Mouse (Mus musculus): ENCODE data around the gene Nupl1.

Nupl1 gene

GRCm38 (mm10) chr14:60250366-60250765 is 865 bp downstream of the Nupl1 start:
- in situ Hi-C loops (cut with MboI): loop anchor here (25.0 kb wide), 1 partner anchor 437 kb away; no protein-coding TSS in a partner anchor

GRCm38 (mm10) chr14:60238551-60238950 is 12.7 kb downstream of the Nupl1 start:
- in situ Hi-C loops (cut with MboI): no loop called here

DNA sequence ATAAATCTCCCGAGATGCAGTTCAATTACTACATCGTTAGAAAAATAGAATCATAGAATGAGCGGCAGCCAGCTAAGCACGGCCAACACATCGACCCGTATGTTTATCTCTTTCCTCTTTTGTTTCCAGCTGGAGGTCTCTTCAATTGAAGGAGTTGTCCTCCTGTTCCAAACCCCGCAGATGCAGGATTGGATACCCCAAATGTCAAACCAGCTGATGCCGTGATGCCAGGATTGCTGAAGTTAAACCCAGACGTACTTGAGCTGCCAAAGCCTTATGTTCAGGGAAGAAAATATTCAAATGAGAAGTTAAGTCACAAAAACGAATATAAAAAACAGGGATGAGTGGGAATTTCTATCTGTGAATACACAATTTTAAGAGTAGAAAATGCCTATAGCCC is 31.3 kb downstream of the Nupl1 start:
- in situ Hi-C loops (cut with MboI): no loop called here

GRCm38 (mm10) chr14:60217616-60218015 is 33.6 kb downstream of the Nupl1 start:
- in situ Hi-C loops (cut with MboI): no loop called here

DNA sequence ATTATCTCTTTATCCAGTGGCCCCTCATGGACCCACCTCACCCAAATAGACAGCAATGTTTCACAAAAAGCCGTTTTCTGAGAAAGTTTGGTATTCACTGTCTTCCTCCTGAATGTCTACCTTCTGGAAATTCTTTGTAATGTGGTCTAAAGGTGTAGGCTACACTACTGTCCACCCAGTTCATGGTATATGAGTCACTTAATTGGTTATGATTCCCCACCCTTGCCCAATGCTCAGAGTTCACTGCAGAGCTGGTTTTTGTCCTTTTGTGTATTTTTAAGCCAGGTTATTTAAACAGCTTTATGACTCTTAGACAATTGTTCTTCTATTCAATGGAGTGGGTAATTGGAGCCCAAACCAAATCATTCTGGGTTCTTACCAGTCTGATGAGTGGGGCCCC is 35.1 kb downstream of the Nupl1 start:
- in situ Hi-C loops (cut with MboI): no loop called here

DNA sequence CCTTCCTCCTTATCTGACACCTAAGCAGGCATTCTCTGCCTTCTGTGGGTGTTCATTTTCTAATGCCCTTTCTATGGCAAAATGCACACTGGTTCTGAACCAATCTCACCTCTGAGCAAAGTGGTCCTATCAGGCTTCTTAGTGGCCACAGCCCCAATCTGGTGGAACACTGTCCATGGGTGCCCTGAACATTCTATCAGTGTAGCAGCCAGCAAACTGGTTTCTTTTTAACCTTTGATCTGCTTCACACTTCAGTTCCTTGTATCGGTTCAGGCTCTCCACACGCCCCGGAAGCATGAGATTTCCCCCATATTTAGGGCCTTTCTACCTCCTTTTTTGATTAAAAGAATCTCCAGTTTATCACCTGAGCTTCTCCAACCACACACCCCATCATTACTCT is 36.2 kb downstream of the Nupl1 start:
- in situ Hi-C loops (cut with MboI): no loop called here

DNA sequence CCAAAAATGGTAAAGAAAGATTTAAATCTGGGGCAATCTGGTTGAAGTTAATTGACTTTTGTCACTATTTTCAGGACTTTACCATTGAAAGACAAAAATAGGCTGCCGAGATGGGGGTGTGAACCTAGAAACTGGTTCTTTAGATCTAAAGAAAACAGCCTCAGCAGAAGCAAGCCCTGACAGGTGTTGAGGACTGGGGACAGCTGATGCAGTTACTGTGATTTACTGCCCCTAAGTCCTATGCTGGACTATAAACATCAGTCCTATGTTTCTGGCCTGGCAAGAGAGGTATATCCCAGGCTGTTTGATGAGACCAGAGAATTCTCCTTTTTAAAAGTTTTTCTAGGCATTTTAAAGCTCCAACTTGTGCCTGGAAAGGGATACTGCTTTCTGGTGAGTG is 37.2 kb downstream of the Nupl1 start:
- in situ Hi-C loops (cut with MboI): no loop called here

DNA sequence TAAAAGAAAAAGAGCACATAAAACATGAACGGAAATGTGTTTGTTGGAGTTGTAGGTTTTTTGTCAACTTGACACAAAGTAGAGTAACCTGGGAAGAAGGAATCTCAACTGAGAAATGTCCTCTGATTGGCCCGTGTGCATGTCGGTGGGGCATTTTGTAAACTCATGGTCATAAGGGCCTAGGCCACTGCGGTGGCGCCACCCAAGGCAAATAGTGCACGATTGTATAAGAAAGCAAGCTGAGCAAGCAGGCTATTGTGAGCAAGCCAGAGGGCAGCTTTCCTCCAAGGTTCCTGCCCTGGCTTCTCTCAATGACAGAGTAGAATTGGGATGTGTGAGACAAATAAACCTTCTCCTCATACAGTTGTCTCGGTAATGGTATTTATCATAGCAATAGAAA is 42.1 kb downstream of the Nupl1 start:
- in situ Hi-C loops (cut with MboI): no loop called here

- in situ Hi-C loops (cut with MboI): no loop called here
These were observed 46.2 kb downstream of the Nupl1 start for GRCm38 (mm10) chr14:60204993-60205392.

- in situ Hi-C loops (cut with MboI): no loop called here
These were observed 54.3 kb downstream of the Nupl1 start, which contains the start of gene Atp8a2 for GRCm38 (mm10) chr14:60196884-60197283. Gene Atp8a2, minus strand, starts transcription at chr14:60197179.

DNA sequence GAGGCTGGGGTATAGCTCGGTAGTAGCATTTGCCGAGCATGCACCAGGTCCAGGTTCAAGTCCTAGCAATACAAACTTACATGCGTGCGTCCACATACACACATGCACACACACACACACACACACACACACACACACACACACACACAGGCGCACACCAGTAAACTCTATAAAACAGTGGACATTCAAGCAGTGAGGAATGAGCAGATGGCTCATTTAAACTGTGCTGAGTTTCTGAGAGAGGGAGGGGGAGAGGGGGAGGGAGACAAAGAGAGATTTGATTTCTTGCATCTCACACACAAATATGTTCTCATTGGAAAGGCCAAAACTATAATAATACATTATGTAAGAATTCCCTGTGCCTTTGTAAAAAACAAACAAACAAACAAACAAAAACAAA is 55.2 kb downstream of the Nupl1 start:
- in situ Hi-C loops (cut with MboI): no loop called here

GRCm38 (mm10) chr14:60194606-60195005 is 56.6 kb downstream of the Nupl1 start:
- in situ Hi-C loops (cut with MboI): no loop called here

GRCm38 (mm10) chr14:60189771-60190170 is 61.5 kb downstream of the Nupl1 start:
- in situ Hi-C loops (cut with MboI): no loop called here

- in situ Hi-C loops (cut with MboI): no loop called here
These were observed 62.9 kb downstream of the Nupl1 start for GRCm38 (mm10) chr14:60188201-60188825.

DNA sequence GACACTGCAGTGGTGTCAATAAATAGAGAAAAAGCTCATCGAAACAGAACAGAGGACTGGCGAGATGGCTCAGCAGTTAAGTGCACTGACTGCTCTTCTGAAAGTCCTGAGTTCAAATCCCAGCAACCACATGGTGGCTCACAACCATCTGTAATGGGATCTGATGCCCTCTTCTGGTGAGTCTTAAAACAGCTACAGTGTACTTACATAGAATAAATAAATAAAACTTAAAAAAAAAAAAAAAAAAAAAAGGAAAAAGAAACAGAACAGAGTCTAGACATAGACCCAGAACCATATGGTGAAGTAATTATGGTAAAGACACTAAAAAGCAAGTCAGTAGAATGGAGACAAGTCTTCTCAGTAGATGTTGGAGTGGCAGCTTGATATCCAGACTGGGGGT is 69.9 kb downstream of the Nupl1 start:
- in situ Hi-C loops (cut with MboI): no loop called here

- in situ Hi-C loops (cut with MboI): no loop called here
These were observed 72.7 kb downstream of the Nupl1 start for GRCm38 (mm10) chr14:60178571-60178955.

GRCm38 (mm10) chr14:60177614-60178570 is 73.3 kb downstream of the Nupl1 start:
- in situ Hi-C loops (cut with MboI): no loop called here

GRCm38 (mm10) chr14:60176891-60177613 is 74.2 kb downstream of the Nupl1 start:
- in situ Hi-C loops (cut with MboI): no loop called here

- in situ Hi-C loops (cut with MboI): no loop called here
These were observed 74.8 kb downstream of the Nupl1 start for GRCm38 (mm10) chr14:60176469-60176890.

GRCm38 (mm10) chr14:60172286-60173055 is 78.8 kb downstream of the Nupl1 start:
- in situ Hi-C loops (cut with MboI): no loop called here

DNA sequence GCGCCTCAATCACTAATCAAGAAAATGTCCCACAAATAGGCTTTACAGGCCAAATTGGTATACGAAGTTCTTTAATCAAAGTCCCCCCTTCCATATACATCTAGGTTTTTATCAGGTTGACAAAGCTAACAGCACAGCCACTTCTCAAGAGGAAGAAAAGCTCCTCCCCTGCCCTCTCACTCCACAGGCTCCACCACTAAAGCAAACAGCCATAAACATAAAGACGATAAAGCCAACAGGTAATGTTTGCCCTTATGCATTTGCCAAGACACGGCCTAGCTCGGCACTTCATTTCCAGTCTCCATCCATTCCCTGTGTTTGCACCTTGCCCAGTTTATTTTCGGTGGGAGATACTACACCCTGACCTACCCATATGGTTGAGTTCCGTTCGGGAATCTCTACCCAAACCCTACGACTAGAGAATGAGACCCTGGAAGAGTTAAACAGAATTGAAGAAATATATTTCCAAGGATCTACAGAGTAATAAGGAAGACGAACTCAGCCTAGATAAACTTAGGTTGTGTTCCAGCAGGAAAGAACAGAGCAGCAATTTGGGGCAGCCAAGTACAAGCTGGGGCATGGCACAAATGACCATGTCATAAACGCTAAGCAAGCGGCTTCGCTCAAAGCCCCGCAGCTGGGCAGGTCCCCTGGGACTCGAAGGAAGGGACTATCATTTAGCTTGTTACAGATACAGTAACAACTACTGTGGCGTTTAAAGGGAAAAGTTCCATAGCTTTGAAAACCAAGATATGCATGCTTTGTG is 80.2 kb downstream of the Nupl1 start:
- in situ Hi-C loops (cut with MboI): no loop called here
